Mouse (Mus musculus) T-cell, adult 2 months (primary cell): Measurements from ENCODE around the gene Stil.
A peak's percentile ranks its signal among the peaks of the same experiment; 100 is the strongest.

Experiments used
- DNase-seq: peaks from one replicate; pipeline ENCODE4 v3.0.0; 2022; ENCODE audit warnings: low spot score

The Stil gene

DNA sequence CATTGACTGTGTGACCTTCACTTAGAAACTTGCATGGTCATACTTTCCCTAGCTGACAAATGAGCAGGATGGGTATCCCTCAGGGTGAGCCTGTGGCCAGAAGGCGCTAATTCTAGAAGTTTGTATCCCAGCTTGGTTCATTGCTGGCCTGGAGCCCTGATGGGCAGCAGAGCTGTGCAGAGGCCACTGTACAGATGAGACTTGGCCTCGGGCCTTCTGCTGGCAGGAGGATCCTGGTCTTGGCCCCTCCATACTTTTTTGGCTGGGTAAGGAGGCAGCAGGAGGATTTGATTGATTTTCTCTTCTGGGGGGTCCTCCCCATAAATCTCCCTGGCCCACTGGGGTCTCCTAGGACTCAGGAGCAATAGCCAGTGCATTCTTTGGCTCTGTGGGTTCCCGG is 83.1 kb downstream of the Stil start:
- DNase-seq, result no peak

DNA sequence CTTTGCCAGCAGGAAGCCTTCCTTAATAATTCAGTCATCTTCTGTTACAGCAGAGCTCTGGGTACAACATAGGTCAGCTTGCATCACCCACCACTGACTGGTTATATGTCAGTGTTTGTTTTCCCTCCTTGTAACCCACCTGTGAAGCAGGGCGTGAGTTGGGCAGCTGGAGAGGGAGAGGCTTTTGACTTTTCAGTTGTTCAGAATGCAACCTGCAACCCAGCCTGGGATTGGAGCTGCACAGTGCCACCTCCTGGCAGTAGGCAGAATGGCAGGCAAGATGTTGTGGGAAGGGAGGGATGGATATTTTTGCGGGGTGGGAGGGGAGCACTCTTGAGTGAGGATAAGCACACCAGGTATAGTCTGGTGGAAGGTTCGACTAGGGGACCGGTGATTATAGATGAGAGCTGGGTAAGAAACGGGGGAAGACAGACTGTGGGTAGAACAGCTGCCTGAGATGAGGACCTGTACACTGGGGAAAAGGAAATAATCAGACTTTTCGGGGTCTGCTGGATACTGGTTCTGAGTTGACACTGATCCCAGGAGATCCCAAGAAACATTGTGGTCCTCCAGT is 85.7 kb downstream of the Stil start:
- peak; percentile 54 for DNase-seq

DNA sequence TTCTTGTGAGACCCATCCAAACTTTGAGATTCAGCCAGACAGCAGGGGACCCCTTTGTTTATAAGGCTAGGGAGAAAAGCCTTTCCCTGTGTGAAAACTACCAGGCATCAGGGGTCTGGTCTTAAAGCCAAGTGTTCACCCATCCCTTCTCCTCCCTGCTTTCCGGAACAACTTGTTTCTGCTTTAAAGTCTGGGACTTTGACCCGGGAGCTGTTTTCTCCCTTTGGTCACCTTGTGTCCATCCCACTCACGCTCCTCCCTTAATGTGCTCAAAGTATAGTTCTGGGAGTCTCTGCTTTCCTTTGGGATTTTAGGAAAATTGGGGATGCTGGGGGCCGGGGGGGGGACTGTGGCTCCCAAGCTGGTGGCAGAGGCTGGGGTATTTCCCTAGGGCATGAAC is 86.3 kb downstream of the Stil start:
- no peak for DNase-seq

DNA sequence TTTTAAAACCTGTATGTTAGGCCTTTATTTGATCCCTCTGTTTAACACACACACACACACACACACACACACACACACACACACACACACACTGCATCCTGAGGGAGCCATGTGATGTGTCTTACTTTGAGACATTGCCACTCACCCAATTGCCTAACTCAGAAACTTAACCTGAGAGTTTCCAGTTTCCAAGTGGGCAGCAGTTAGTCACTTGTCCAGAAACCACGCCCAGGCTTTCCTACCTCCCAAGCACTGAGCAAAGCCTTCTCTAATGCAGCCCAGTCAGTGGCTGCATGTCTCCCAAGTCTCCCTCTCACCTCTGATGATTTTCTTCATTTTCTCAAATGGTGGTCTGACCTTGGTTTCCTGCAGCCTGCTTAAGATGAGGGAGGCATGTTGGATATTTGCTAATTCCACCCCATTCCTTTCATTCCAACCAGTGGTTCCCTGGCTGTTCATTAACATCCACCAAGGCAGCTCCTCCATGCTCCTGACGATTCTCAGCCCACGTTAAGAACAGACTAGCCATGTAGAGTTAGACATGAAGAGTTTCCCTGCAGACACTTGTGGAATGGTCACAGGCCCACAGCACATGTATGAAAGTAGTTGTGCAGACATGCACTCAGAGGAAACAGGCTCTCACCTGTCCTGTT is 86.9 kb downstream of the Stil start:
- no peak for DNase-seq

DNA sequence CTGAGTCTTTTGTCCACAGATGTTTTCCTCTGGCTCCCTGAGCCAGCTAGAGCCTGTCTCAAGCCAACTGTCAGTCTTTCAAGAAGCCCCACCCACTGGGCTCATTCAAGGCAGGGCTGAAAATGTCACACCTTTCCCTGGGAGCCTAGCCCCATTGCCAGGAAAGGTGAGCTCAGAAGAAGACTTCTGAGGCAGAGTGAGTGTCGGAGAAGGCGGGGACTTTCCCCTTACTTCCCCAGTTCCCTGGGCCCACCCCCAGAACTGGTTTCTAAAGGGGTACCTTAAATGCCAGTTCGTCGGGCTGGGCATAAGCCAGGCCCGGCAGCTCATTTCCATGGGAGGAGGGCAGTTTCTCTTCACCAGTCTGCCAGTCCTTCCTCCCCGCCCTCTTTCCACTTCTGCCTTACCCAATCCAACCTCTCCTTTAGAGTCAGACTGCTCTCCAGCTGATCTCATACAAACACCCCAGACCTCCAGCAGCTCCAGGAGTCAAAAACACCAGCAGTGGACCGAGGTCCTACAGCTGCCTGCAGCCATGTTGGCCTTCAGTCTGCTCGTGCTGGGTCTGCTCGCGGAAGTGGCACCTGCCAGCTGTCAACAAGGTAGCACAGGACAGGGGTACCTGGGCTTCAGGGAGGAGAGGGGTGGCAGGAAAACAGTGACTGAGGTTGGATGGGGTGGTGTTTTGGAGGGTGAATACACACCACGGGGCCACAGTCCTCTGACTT is 88.8 kb downstream of the Stil start, which contains the start of gene Pdzk1ip1:
Pdzk1ip1 (plus strand) TSS at position 98 of the 728 bp plus-strand sequence.
- DNase-seq, result no peak

DNA sequence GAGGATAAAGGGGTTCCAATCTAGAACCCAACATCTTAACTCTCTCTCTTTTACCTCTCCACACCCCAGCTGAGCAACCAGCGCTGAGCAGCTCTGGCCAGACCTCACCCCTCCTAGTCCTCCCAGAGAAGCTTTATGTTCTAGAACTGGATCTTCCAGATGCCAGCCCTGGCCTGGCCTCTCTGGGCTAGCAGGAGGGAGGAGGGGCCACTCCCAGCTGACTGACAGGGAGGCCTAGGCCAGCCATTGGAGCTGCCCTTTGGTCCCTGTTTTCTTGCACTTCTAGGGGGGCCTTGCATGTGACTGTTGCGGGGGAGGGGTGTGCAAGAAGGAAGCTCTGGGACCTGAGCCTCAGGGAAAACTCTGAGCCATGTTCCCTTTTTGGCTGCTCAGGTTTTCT is 90.6 kb downstream of the Stil start:
- no peak for DNase-seq

DNA sequence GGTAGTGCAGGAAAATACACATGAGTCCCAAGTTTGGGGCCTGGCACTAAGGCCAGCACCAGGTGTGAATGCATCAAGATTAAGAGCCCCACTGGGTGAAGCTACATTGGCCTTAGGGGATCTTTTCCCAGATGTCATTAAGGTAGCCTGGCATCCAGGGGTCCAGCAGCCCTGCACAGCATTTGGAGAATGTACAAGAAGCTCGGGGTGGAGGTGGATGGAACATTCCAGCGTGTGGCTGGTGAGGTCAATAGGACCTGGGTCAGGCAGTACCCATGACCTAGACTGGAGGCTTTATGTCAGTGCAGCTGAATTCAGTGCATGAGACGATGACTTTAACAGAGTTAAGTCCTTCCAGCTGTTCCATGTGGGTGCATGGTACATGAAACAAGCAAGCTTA is 91.8 kb downstream of the Stil start:
- no peak for DNase-seq
